Mouse (Mus musculus): ENCODE results near the gene Nrxn3. TPM values are rescaled to one million over a fixed set of nuclear protein-coding genes. Genes with fewer than 3 reads are reported as not detected.

Nrxn3 gene
- polyA plus RNA-seq, 1 experiment from 2014 or later, result 3.5 TPM

GRCm38 (mm10) chr12:89290736-89291574, 568.3 kb downstream of the Nrxn3 start:
- Histone ChIP-seq H3K9ac (replicated peaks; ENCODE audit: low read length) (no peak overlapping the region), H3K27me3 (ENCODE audit: control insufficient read depth, insufficient read depth, low read length) (no peaks in the 10 kb centered on the region), H3K9me3 (replicated peaks; ENCODE audit: control insufficient read depth, low read length) (no peaks in the 10 kb centered on the region), H3K27ac (replicated peaks; ENCODE audit: low read depth, low read length) (no peak overlapping the region), H3K36me3 (replicated peaks; ENCODE audit: control insufficient read depth, insufficient read depth, low read depth, low read length) (no peaks in the 10 kb centered on the region), H3K4me3 (ENCODE audit: low read depth, low read length) (no peak overlapping the region), H3K4me2 (ENCODE audit: low read depth, low read length) (no peak overlapping the region), H3K4me1 (ENCODE audit: control insufficient read depth, insufficient read depth, low read length) (no peaks in the 10 kb centered on the region)
- DNase-seq (ENCODE audit: low spot score) (peak; percentile 20), ATAC-seq (replicated peaks; ENCODE audit: insufficient number of reproducible peaks, low FRiP score, low TSS enrichment, low read depth) (peak; percentile 85)
- WGBS, result 49% methylated on average over 4 of the region's 4 CpGs

GRCm38 (mm10) chr12:89302011-89302410, 579.3 kb downstream of the Nrxn3 start:
- ATAC-seq (replicated peaks; ENCODE audit: insufficient number of reproducible peaks, low FRiP score, low TSS enrichment, low read depth), result no peak
- Histone ChIP-seq H3K9ac (replicated peaks; ENCODE audit: low read length) (no peak overlapping the region), H3K9me3 (replicated peaks; ENCODE audit: control insufficient read depth, low read length) (no peaks in the 10 kb centered on the region), H3K36me3 (replicated peaks; ENCODE audit: control insufficient read depth, insufficient read depth, low read depth, low read length) (no peaks in the 10 kb centered on the region), H3K27me3 (ENCODE audit: control insufficient read depth, insufficient read depth, low read length) (no peaks in the 10 kb centered on the region), H3K4me1 (ENCODE audit: control insufficient read depth, insufficient read depth, low read length) (no peaks in the 10 kb centered on the region), H3K4me2 (ENCODE audit: low read depth, low read length) (no peak overlapping the region), H3K27ac (replicated peaks; ENCODE audit: low read depth, low read length) (no peak overlapping the region), H3K4me3 (ENCODE audit: low read depth, low read length) (no peak overlapping the region)
- 39% methylated on average over 4 of the region's 4 CpGs for WGBS
- peak; percentile 87 for DNase-seq (ENCODE audit: low spot score)

GRCm38 (mm10) chr12:89310200-89310599, 587.5 kb downstream of the Nrxn3 start:
- H3K27me3 ChIP-seq (ENCODE audit: control insufficient read depth, insufficient read depth, low read length), result no peaks in the 10 kb centered on the region
- H3K4me1 ChIP-seq (ENCODE audit: control insufficient read depth, insufficient read depth, low read length), result no peaks in the 10 kb centered on the region
- DNase-seq (ENCODE audit: low spot score), result no peak
- no peak overlapping the region for H3K4me3 ChIP-seq (ENCODE audit: low read depth, low read length)
- no peak overlapping the region for H3K27ac ChIP-seq (replicated peaks; ENCODE audit: low read depth, low read length)
- 97% methylated on average over 1 of the region's 1 CpGs for WGBS
- H3K9me3 ChIP-seq (replicated peaks; ENCODE audit: control insufficient read depth, low read length), result no peaks in the 10 kb centered on the region
- no peak overlapping the region for H3K4me2 ChIP-seq (ENCODE audit: low read depth, low read length)
- no peak overlapping the region for H3K9ac ChIP-seq (replicated peaks; ENCODE audit: low read length)
- H3K36me3 ChIP-seq (replicated peaks; ENCODE audit: control insufficient read depth, insufficient read depth, low read depth, low read length), result no peaks in the 10 kb centered on the region
- no peak for ATAC-seq (replicated peaks; ENCODE audit: insufficient number of reproducible peaks, low FRiP score, low TSS enrichment, low read depth)

GRCm38 (mm10) chr12:89312586-89312985, 589.9 kb downstream of the Nrxn3 start:
- H3K27me3 ChIP-seq (ENCODE audit: control insufficient read depth, insufficient read depth, low read length), result no peaks in the 10 kb centered on the region
- no peak overlapping the region for H3K27ac ChIP-seq (replicated peaks; ENCODE audit: low read depth, low read length)
- H3K4me1 ChIP-seq (ENCODE audit: control insufficient read depth, insufficient read depth, low read length), result no peaks in the 10 kb centered on the region
- no peak overlapping the region for H3K4me3 ChIP-seq (ENCODE audit: low read depth, low read length)
- ATAC-seq (replicated peaks; ENCODE audit: insufficient number of reproducible peaks, low FRiP score, low TSS enrichment, low read depth), result no peak; the same call in 1 of the 2 replicates
- no peaks in the 10 kb centered on the region for H3K36me3 ChIP-seq (replicated peaks; ENCODE audit: control insufficient read depth, insufficient read depth, low read depth, low read length)
- peak; percentile 58 for DNase-seq (ENCODE audit: low spot score)
- no peaks in the 10 kb centered on the region for H3K9me3 ChIP-seq (replicated peaks; ENCODE audit: control insufficient read depth, low read length)
- 32% methylated on average over 1 of the region's 1 CpGs for WGBS
- H3K9ac ChIP-seq (replicated peaks; ENCODE audit: low read length), result no peak overlapping the region
- no peak overlapping the region for H3K4me2 ChIP-seq (ENCODE audit: low read depth, low read length)

GRCm38 (mm10) chr12:89325864-89326560, 603.3 kb downstream of the Nrxn3 start:
- Histone ChIP-seq H3K4me3 (ENCODE audit: low read depth, low read length) (no peak overlapping the region), H3K9ac (replicated peaks; ENCODE audit: low read length) (no peak overlapping the region), H3K27me3 (ENCODE audit: control insufficient read depth, insufficient read depth, low read length) (no peaks in the 10 kb centered on the region), H3K27ac (replicated peaks; ENCODE audit: low read depth, low read length) (no peak overlapping the region), H3K36me3 (replicated peaks; ENCODE audit: control insufficient read depth, insufficient read depth, low read depth, low read length) (no peaks in the 10 kb centered on the region), H3K4me1 (ENCODE audit: control insufficient read depth, insufficient read depth, low read length) (no peaks in the 10 kb centered on the region), H3K4me2 (ENCODE audit: low read depth, low read length) (no peak overlapping the region), H3K9me3 (replicated peaks; ENCODE audit: control insufficient read depth, low read length) (no peaks in the 10 kb centered on the region)
- 35% methylated on average over 8 of the region's 8 CpGs for WGBS
- DNase-seq (ENCODE audit: low spot score) (no peak), ATAC-seq (replicated peaks; ENCODE audit: insufficient number of reproducible peaks, low FRiP score, low TSS enrichment, low read depth) (no peak)

GRCm38 (mm10) chr12:89331474-89332263, 609.0 kb downstream of the Nrxn3 start:
- Histone ChIP-seq H3K27me3 (ENCODE audit: control insufficient read depth, insufficient read depth, low read length) (no peaks in the 10 kb centered on the region), H3K27ac (replicated peaks; ENCODE audit: low read depth, low read length) (no peak overlapping the region), H3K9me3 (replicated peaks; ENCODE audit: control insufficient read depth, low read length) (no peaks in the 10 kb centered on the region), H3K4me2 (ENCODE audit: low read depth, low read length) (no peak overlapping the region), H3K4me3 (ENCODE audit: low read depth, low read length) (no peak overlapping the region), H3K36me3 (replicated peaks; ENCODE audit: control insufficient read depth, insufficient read depth, low read depth, low read length) (no peaks in the 10 kb centered on the region), H3K9ac (replicated peaks; ENCODE audit: low read length) (no peak overlapping the region), H3K4me1 (ENCODE audit: control insufficient read depth, insufficient read depth, low read length) (no peaks in the 10 kb centered on the region)
- DNase-seq (ENCODE audit: low spot score) (peak; percentile 25), ATAC-seq (replicated peaks; ENCODE audit: insufficient number of reproducible peaks, low FRiP score, low TSS enrichment, low read depth) (no peak)
- WGBS, result 94% methylated on average over 3 of the region's 3 CpGs

- Histone ChIP-seq H3K4me3 (ENCODE audit: low read depth, low read length) (no peak overlapping the region), H3K9ac (replicated peaks; ENCODE audit: low read length) (no peak overlapping the region), H3K4me1 (ENCODE audit: control insufficient read depth, insufficient read depth, low read length) (no peaks in the 10 kb centered on the region), H3K4me2 (ENCODE audit: low read depth, low read length) (no peak overlapping the region), H3K27ac (replicated peaks; ENCODE audit: low read depth, low read length) (no peak overlapping the region), H3K36me3 (replicated peaks; ENCODE audit: control insufficient read depth, insufficient read depth, low read depth, low read length) (no peaks in the 10 kb centered on the region), H3K9me3 (replicated peaks; ENCODE audit: control insufficient read depth, low read length) (no peaks in the 10 kb centered on the region), H3K27me3 (ENCODE audit: control insufficient read depth, insufficient read depth, low read length) (no peaks in the 10 kb centered on the region)
- ATAC-seq (replicated peaks; ENCODE audit: insufficient number of reproducible peaks, low FRiP score, low TSS enrichment, low read depth) (no peak), DNase-seq (ENCODE audit: low spot score) (no peak)
- WGBS, result 90% methylated on average over 5 of the region's 5 CpGs
Observed at GRCm38 (mm10) chr12:89333486-89333885, 610.8 kb downstream of the Nrxn3 start.
